Mouse (Mus musculus): Measurements from ENCODE around the gene Kcnj10. TPM values are rescaled to one million over a fixed set of nuclear protein-coding genes. Genes with fewer than 3 reads are reported as not detected.

Gene Kcnj10
- polyA plus RNA-seq, 1 experiment, result not detected

DNA sequence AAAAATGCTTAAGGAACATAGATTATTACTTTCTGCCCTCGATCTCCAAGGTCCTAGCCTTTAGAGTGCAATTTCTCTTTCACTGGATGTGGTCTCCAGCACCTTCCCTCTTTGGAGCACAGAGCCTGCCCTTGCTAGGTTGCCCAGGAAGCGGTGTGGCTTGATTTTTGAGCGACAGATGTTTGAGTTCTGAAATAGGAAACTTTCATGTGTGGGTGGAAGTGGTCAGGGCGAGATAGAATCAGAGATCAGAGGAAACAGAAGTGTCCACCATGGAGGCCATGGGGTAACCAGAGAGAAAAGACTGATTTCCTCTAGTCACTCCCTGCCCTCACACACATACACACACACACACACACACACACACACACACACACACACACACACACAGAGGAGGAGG, 34.8 kb upstream of the Kcnj10 start:
- Histone ChIP-seq H3K27me3 (ENCODE audit: control insufficient read depth, insufficient read depth, insufficient read length) (no peaks in the 10 kb centered on the region), H3K4me3 (no peak overlapping the region), H3K4me2 (ENCODE audit: low read depth) (peak overlapping the region; percentile 49), H3K36me3 (ENCODE audit: control insufficient read depth, insufficient read depth) (no peaks in the 10 kb centered on the region), H3ac (ENCODE audit: control insufficient read depth, insufficient read length) (no peak overlapping the region), H3K79me2 (ENCODE audit: control insufficient read depth, insufficient read depth) (no peaks in the 10 kb centered on the region)
- TF ChIP-seq POLR2A (IDR thresholded peaks at IDR 0.05; ENCODE audit: insufficient read length, low read depth) (no peak), MYOD1 (IDR thresholded peaks at IDR 0.05; ENCODE audit: control insufficient read depth in 1 of 3, insufficient read length in 2 of 3, low read depth in 2 of 3) (peak in 2 of 3 experiments; percentile 34 to 53), TCF3 (IDR thresholded peaks at IDR 0.05; ENCODE audit: insufficient read length, low read depth) (no peak), USF1 (IDR thresholded peaks at IDR 0.05; ENCODE audit: low read depth) (no peak)

DNA sequence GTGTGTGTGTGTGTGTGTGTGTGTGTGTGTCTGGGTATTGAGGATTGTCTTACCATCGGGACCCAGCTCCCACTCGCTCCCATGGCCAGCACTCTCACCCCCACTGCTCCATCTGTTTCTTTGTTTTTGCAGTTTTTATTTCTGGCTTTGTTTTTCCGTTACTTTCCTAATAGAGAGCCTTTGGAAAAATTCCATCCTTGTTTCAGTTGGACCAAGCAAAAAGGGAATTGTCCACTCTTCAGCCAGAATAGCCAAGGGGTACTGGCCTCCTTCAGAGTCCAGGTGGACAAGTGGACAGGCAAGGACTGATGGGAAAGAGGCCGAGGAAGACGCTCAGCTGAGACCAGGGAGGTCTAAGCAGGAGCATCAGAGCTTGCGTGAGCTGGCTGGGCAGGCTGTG, 34.1 kb upstream of the Kcnj10 start:
- TF ChIP-seq CEBPB (IDR thresholded peaks at IDR 0.05; ENCODE audit: insufficient read depth, poor library complexity, severe bottlenecking) (no peak), MYOD1 (IDR thresholded peaks at IDR 0.05; ENCODE audit: control insufficient read depth in 1 of 3, insufficient read length in 2 of 3, low read depth in 2 of 3) (no peak), USF1 (IDR thresholded peaks at IDR 0.05; ENCODE audit: low read depth) (no peak), TCF3 (IDR thresholded peaks at IDR 0.05; ENCODE audit: insufficient read length, low read depth) (no peak), POLR2AphosphoS2 (IDR thresholded peaks at IDR 0.05; ENCODE audit: insufficient read length, low read depth) (no peak)
- no peaks in the 10 kb centered on the region for H3K36me3 ChIP-seq (ENCODE audit: control insufficient read depth, insufficient read depth)
- no peaks in the 10 kb centered on the region for H3K79me2 ChIP-seq (ENCODE audit: control insufficient read depth, insufficient read depth)
- no peak overlapping the region for H3ac ChIP-seq (ENCODE audit: control insufficient read depth, insufficient read length)
- no peak overlapping the region for H3K4me3 ChIP-seq
- H3K4me2 ChIP-seq (ENCODE audit: low read depth), result no peak overlapping the region
- no peaks in the 10 kb centered on the region for H3K27me3 ChIP-seq (ENCODE audit: control insufficient read depth, insufficient read depth, insufficient read length)

DNA sequence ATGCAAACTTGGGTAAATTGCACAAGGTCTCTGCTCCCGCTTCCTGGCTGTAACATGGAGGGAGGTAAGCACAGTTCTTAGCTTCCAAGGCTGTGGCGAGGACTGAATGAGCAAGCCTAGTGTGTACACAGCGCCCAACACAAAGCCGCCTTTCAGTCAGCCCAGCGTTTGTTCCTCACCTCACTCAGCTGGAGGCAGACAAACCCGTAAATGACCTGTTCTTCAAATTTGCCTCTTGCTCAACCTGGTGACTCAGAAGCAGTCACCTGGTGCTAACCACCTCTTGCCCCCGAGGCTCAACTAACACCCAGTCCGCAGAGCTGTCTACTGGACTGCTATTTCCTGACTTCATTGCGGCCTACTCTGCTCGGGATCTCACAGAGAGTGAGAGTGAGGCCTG, 33.1 kb upstream of the Kcnj10 start:
- no peaks in the 10 kb centered on the region for H3K36me3 ChIP-seq (ENCODE audit: control insufficient read depth, insufficient read depth)
- TF ChIP-seq REST (IDR thresholded peaks at IDR 0.05; ENCODE audit: insufficient read depth, insufficient read length) (no peak), POLR2A (IDR thresholded peaks at IDR 0.05; ENCODE audit: insufficient read length, low read depth) (no peak), MYOG (IDR thresholded peaks at IDR 0.05; ENCODE audit: control insufficient read depth in 1 of 3, insufficient read depth in 1 of 3, insufficient read length in 2 of 3, low read depth in 2 of 3) (no peak), USF1 (IDR thresholded peaks at IDR 0.05; ENCODE audit: low read depth) (no peak), E2F4 (IDR thresholded peaks at IDR 0.05; ENCODE audit: insufficient read depth) (no peak), TCF12 (IDR thresholded peaks at IDR 0.05; ENCODE audit: insufficient read depth, poor library complexity, severe bottlenecking) (no peak), SRF (IDR thresholded peaks at IDR 0.05; ENCODE audit: control insufficient read depth, insufficient read length, low read depth) (no peak), MAX (IDR thresholded peaks at IDR 0.05; ENCODE audit: low read depth) (no peak), POLR2AphosphoS2 (IDR thresholded peaks at IDR 0.05; ENCODE audit: insufficient read length, low read depth) (no peak), CEBPB (IDR thresholded peaks at IDR 0.05; ENCODE audit: insufficient read depth, poor library complexity, severe bottlenecking) (no peak), MYOD1 (IDR thresholded peaks at IDR 0.05; ENCODE audit: control insufficient read depth in 1 of 3, insufficient read length in 2 of 3, low read depth in 2 of 3) (no peak), TCF3 (IDR thresholded peaks at IDR 0.05; ENCODE audit: insufficient read length, low read depth) (no peak)

DNA sequence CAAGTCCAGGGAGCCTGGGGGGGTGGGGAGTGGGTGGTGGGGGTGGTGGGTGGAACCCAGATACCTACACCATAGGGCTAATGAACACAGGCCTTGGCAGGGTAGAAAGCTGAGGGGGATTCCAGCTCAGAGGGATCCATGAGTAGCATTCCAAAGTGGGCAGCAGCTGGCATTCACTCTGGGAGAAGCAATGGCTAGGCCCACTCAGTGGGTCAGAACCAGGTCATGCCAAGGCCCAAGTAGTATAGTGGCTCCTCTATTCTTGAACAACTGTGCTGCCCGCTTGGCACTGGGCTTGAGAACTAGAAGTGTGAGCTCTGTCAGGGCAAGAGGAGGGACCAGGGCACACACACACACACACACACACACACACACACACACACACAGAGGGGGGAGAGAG, 32.6 kb upstream of the Kcnj10 start:
- H3K4me3 ChIP-seq, result no peak overlapping the region
- H3K36me3 ChIP-seq (ENCODE audit: control insufficient read depth, insufficient read depth), result no peaks in the 10 kb centered on the region
- no peaks in the 10 kb centered on the region for H3K27me3 ChIP-seq (ENCODE audit: control insufficient read depth, insufficient read depth, insufficient read length)
- no peak for TF ChIP-seq CEBPB (IDR thresholded peaks at IDR 0.05; ENCODE audit: insufficient read depth, poor library complexity, severe bottlenecking)
- TF ChIP-seq MAX (IDR thresholded peaks at IDR 0.05; ENCODE audit: low read depth), result no peak
- H3ac ChIP-seq (ENCODE audit: control insufficient read depth, insufficient read length), result no peak overlapping the region
- H3K79me2 ChIP-seq (ENCODE audit: control insufficient read depth, insufficient read depth), result no peaks in the 10 kb centered on the region
- no peak overlapping the region for H3K4me2 ChIP-seq (ENCODE audit: low read depth)

More for the DNA sequence above, 33.1 kb upstream of the Kcnj10 start:
- Histone ChIP-seq H3ac (ENCODE audit: control insufficient read depth, insufficient read length) (no peak overlapping the region), H3K4me3 (no peak overlapping the region), H3K4me2 (ENCODE audit: low read depth) (no peak overlapping the region), H3K27me3 (ENCODE audit: control insufficient read depth, insufficient read depth, insufficient read length) (no peaks in the 10 kb centered on the region), H3K79me2 (ENCODE audit: control insufficient read depth, insufficient read depth) (no peaks in the 10 kb centered on the region)

DNA sequence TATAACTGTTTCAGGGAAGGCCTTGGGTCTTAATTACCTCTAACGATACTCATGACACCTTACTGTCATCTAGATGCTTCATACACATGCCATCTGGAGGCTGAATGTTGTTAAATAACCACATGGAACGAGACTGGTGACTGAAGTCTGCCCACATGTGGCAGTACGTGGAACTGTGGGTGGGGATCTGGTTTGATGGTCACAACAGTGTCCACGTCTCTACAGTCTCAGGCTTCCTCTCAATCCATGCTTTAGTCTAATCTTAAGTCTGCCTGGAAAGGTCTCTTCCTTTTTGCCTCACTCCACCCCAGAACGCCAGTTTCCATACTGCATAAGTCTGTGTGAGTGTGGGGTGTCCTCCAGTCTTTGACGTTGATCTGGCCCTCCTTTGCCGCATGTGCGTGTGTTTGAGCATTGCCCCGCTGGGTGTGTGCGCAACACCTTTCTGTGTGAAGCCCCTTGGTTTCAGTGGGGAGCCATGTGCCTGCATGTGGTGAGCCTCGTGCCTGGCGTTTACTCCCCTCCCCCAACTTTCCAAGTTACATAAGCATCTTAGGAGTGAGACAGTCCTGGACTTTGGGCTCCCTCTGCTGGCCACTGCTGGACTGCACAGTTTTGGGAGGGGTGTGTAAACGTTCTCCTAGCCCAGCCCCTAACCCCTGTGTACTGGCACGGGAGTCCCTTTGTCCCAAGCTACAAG, 31.2 kb upstream of the Kcnj10 start:
- H3K36me3 ChIP-seq (ENCODE audit: control insufficient read depth, insufficient read depth), result no peaks in the 10 kb centered on the region
- peak in 1 of 3 experiments; percentile 14 for TF ChIP-seq MYOG (IDR thresholded peaks at IDR 0.05; ENCODE audit: control insufficient read depth in 1 of 3, insufficient read depth in 1 of 3, insufficient read length in 2 of 3, low read depth in 2 of 3)
- peak; percentile 91 for TF ChIP-seq MAX (IDR thresholded peaks at IDR 0.05; ENCODE audit: low read depth)
- no peak for TF ChIP-seq REST (IDR thresholded peaks at IDR 0.05; ENCODE audit: insufficient read depth, insufficient read length)
- TF ChIP-seq TCF3 (IDR thresholded peaks at IDR 0.05; ENCODE audit: insufficient read length, low read depth), result no peak
- TF ChIP-seq USF1 (IDR thresholded peaks at IDR 0.05; ENCODE audit: low read depth), result no peak
- peak; percentile 39 for TF ChIP-seq POLR2A (IDR thresholded peaks at IDR 0.05; ENCODE audit: insufficient read length, low read depth)
- no peak for TF ChIP-seq SRF (IDR thresholded peaks at IDR 0.05; ENCODE audit: control insufficient read depth, insufficient read length, low read depth)
- TF ChIP-seq MYOD1 (IDR thresholded peaks at IDR 0.05; ENCODE audit: control insufficient read depth in 1 of 3, insufficient read length in 2 of 3, low read depth in 2 of 3), result peak in 1 of 3 experiments; percentile 13
- TF ChIP-seq CEBPB (IDR thresholded peaks at IDR 0.05; ENCODE audit: insufficient read depth, poor library complexity, severe bottlenecking), result no peak
- no peak for TF ChIP-seq POLR2AphosphoS2 (IDR thresholded peaks at IDR 0.05; ENCODE audit: insufficient read length, low read depth)
- no peak for TF ChIP-seq E2F4 (IDR thresholded peaks at IDR 0.05; ENCODE audit: insufficient read depth)
- no peak for TF ChIP-seq TCF12 (IDR thresholded peaks at IDR 0.05; ENCODE audit: insufficient read depth, poor library complexity, severe bottlenecking)
- H3K79me2 ChIP-seq (ENCODE audit: control insufficient read depth, insufficient read depth), result no peaks in the 10 kb centered on the region
- peak overlapping the region; percentile 27 for H3ac ChIP-seq (ENCODE audit: control insufficient read depth, insufficient read length)
- no peaks in the 10 kb centered on the region for H3K27me3 ChIP-seq (ENCODE audit: control insufficient read depth, insufficient read depth, insufficient read length)
- peak overlapping the region; percentile 10 for H3K4me3 ChIP-seq
- peak overlapping the region; percentile 96 for H3K4me2 ChIP-seq (ENCODE audit: low read depth)

Measured in myocyte (in vitro differentiated cells).